Mouse (Mus musculus) stomach, postnatal 0 days (tissue): ENCODE measurements around the gene Tbc1d13.

Source experiments
- CTCF ChIP-seq: IDR thresholded peaks from 2 replicates; pipeline ENCODE4 v1.5.1; 2016; ENCODE audit warnings: antibody characterized with exemption, low read depth, mild to moderate bottlenecking, moderate library complexity
- EP300 ChIP-seq: optimal IDR thresholded peaks from 2 replicates; pipeline ENCODE3; 2016; ENCODE audit warnings: antibody characterized with exemption

- TF ChIP-seq CTCF (no peak), EP300 (no peak)
These were observed 50.2 kb downstream of the Tbc1d13 start for GRCm38 (mm10) chr2:30183721-30184120.
